Mouse (Mus musculus): ENCODE results near the gene Ccdc39.

DNA sequence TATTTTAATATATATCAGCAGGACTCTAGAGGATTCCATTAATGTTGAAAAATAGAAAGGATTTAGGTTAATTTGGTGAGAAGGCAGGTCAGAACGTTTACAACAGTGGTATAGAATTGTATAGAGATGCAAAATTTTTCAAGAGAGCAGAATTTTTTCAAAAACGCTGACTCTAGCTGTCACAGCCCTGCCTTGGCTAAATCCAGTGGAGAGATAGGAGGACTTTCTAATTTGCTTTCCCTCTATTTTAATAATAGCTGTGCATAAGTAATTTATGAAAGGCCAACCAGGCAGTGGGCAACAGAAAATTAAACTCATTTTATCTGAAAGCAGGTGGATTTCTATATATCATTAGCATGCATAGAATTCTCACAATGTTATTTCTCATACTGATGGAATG, 38.6 kb upstream of the Ccdc39 start:
- TF ChIP-seq CTCF (IDR thresholded peaks at IDR 0.05; ENCODE audit: control insufficient read depth, insufficient read depth, insufficient read length) = no peak
- no peak for TF ChIP-seq MAX (IDR thresholded peaks at IDR 0.05)
- no peak for TF ChIP-seq USF1 (IDR thresholded peaks at IDR 0.05; ENCODE audit: low read depth)
- no peak for TF ChIP-seq MYOG (IDR thresholded peaks at IDR 0.05; ENCODE audit: control insufficient read depth, extremely low read depth, insufficient read length)
- TF ChIP-seq MYOD1 (IDR thresholded peaks at IDR 0.05; ENCODE audit: control insufficient read depth, insufficient read length, low read depth) = no peak
